Mouse (Mus musculus): ENCODE measurements around the gene Prkaa2.
A peak's percentile ranks its signal among the peaks of the same experiment; 100 is the strongest.

Gene Prkaa2

DNA sequence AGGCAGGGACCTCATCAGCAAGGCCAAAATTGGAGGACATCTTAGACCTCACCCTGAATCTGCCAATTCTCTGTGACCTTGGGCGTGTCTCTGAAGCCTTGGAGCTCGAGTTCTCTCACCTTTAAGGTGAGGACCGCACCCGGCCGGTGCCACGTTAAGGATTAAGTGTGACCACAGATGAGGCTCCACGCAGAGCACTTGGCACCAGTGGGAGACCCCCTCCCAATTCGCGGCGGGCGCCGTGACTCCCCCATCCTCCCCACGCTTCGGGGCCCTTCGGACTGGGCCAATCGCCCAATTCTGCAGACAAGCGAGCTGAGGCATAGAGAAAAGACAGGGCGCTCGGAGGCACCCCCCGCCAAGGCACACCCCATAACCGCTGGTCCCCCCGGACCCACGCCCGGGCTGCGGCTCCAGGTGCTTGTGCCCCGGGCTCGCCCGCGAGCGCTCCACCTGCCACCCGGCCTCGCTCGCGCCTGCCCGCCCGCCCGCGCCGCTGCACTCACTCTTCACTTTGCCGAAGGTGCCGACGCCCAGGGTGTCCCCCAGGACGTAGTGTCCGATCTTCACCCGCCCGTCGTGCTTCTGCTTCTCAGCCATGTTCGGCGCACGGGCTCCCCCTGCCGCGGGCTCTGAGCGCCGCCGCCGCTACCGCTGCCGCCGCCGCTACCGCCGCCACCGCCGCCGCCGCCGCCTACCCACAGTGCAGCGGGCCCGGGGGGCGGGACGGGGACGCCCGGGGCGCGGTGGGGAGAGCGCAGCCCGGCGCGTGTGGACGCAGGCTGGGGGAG lies at the start of gene Prkaa2:
TSS of gene Prkaa2 (minus strand) at position 692 of the 791 bp plus-strand sequence.
- DNase-seq: peak; percentile 82

DNA sequence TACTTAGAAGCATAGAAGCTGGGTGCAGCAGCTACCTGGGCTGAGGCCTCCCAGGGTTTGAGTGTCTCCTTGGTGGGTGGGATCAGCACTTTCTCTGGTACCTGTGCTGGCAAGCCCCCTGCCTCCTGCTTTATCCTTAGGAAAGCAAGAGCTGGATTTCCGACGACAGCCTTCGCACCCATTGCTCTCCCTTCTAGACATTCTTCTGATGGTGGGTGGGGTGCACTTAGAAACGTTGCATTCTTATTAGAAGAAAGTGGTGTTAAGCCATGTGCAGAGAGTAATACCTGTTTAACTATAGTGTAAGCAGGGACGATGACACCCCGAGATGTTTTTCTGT lies 49.8 kb upstream of the Prkaa2 start:
- no peak for DNase-seq

DNA sequence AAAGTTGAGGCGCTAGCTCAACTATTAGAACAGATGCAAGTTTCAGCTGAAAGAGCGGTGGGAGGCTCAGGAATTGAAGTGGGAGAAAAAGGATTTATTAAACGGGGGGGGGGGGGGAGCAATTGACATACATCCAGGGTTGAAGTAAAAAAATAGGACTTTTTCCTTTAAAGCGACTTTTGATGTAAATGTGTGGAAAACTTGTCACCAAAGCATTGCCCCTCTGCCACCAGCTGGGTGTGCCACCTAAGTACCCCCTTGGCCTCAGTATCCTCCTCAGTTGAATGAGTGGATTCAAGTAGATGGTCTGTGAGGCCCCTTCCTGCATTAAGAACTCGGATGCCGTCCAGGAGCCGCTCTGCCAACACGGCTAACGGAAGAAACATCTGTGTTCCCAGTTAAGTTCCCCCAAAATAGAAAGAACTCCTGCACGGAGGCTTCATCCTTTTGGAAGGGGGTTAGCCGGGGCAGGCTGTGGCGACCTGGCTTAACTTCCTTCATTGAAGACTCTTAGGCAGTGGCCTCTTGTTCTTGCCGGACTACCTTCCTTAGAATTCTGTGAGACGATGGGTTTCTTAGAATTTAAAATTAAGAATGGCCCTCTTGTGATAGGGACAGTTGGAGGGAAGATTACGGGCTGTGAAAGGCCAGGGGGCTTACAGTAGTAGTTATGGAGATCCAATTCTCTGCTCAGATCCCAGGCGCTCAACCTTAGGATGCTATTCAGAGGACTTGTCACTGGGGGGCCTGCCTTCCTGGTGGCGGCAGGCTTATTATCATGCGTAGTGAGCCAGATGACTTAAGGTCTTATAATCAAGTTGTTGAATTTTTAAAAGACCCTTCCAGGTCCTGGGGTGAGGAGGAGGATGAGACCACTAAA lies 49.2 kb upstream of the Prkaa2 start:
- no peak for DNase-seq

DNA sequence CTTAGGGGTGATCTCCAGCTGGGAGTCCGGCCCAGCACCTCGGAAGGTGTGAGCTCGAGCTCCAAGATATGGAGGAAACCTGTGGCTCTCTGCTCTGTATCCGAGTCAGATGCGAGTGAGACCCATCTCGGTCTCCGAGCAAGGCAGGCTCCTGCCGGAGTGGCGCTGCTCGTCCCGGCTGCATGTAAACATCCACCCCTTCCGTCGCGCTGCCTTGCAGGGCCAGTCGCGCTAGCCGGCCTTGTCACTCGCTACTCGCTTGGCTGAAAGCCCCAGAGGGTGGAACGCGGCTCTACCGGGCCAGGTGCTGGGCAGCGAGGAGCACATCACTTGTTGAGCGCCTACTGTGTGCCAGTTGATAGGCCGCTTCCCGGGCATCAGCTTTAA lies 48.5 kb upstream of the Prkaa2 start:
- DNase-seq: peak; percentile 86

DNA sequence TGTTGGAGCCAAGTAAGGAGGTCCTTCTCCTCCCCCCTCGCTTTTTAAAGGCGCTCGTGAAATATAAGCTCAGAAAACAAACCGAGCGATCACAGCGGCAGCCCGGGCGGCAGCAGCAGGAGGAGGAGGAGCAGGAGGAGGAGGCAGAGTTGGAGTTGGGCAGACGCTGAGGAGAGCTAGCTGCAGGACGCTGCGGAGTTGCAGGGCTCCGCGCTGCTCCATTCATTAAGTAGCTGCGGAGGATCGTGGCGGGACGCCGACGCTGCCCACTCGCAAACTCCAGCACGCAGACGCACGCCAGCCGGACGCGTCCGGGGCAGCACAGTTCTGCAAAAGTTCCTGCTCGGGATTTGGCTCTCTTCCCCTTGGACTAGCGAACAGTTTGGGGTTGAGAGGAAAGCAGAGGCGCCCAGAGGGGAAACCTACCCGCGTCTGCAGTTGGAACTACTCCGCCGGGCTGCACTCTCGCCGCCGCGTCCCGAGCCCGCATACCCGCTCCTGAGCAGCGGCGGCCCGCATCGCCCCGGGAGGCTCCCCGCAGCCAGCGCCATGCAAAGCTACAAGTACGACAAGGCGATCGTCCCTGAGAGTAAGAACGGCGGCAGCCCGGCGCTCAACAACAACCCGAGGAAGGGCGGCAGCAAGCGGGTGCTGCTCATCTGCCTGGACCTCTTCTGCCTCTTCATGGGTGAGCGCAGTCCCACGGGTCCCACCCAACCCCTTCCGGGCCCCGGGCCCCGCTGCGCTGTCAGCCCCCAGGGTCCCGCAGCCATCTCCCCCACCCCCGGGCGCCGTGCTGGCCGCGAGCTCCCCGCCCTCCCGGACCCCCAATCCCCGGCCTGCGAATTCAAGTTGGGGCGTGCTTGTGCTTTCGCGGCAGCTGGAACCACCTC lies 47.8 kb upstream of the Prkaa2 start, which contains the start of gene Plpp3:
TSS of gene Plpp3 (plus strand) at position 72 of the 893 bp plus-strand sequence.
- peak; percentile 91 for DNase-seq

DNA sequence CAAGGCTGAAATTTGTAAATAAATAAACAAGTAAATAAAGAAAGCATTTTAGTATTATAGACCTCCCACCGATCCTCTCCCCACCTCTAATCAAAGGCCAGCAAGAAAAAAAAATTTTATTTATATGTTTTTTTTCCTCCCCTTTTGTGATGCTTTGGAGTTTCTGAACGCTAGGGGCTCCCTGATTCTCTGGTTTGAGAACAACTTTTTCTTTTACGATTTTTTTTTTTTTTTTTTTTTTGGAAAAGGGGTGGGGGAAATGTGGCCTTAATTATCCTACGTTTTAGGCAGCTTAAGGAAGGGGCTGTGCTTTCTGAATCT lies 47.2 kb upstream of the Prkaa2 start:
- no peak for DNase-seq

DNA sequence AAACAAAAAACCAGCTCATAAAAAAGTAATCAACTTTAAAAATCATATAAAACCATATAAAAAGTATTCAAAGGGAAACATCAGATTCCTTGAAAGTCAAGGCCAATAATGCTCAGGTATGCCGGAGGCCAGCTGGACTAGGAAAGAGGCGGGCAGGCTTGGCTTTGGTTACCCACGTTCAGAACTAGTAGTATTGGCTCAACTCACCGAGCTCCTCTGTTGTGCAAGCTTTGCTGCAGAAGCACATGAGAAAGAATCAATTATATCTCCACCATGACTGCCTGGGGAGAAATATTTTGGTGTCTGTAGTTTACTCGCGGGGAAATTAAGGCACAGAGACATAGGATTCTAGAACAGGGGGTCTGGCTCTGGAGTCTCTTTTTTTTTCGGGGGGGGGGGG lies 46.6 kb upstream of the Prkaa2 start:
- no peak for DNase-seq

DNA sequence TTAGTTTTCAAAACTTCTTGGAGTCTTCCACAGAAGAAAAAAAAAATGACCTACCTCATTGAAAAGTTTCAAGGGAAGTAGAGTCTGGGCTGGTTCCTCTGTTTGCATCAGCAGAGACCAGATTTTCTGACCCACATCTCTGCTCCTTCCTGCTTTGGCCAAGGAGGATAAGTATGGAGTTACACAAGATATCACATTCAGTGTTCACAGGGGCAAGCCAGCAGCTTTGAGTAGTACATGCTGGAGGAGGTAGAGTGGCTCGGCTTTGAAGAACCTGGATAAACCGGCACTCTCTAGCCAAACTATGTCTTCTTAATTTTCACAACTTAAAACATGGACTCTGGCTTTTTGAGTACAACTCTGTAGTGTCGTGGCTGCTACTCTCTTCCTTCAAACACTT lies 43.5 kb upstream of the Prkaa2 start:
- DNase-seq: no peak

DNA sequence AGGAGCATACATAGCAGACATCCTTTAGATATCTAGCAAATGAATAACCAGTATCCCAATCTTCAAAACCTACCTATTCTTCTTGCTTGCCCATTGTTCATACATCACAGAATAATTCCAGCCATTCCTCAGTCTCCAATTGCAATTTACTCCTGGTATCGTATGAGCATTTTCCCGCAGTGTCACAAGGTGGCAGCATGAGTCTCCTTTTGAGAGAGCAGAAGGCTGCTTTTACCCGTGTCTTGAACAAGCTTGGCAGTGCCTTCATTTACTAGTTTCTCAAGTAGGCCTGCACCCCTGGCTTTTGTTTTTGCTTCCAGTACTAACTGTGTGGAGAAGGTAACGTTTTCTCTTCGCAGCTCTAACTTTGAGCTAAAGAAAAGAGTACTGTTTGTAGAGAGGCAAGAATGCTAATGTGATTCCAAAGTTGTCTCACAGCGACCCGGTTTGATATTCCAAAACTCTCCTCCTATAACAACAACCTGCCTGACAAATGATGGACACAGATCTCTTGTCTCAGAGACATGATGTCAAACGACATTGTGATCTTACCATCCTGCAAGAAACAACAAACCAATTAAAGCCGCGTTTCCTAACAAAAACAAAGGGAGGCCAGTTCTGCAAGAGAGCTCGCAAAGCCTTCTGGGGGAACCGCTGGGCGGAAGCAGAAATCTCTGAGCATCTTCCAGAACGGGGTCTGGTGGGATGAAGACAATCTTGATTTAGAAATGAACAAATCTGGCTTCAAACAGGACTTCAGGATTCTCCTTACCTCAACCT lies 42.4 kb upstream of the Prkaa2 start:
- peak; percentile 93 for DNase-seq

DNA sequence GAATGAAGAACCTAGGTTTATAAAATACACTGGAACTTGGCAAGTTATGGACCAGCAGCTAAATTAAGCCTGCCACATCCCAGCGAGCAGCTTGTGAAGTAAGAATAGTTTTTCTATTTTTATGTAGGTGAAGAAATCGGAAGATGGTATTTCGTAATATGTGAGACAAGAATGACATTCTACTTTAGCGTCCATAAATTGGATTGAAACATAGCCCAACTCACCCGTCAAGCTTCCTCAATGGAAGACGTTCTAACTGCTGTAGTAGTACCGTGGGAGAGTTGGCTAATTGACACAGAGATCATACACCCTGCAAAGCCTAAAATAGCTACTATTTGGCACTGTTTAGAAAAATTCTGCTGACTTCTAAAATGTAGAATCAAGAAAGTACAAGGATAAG lies 39.8 kb upstream of the Prkaa2 start:
- DNase-seq: no peak

DNA sequence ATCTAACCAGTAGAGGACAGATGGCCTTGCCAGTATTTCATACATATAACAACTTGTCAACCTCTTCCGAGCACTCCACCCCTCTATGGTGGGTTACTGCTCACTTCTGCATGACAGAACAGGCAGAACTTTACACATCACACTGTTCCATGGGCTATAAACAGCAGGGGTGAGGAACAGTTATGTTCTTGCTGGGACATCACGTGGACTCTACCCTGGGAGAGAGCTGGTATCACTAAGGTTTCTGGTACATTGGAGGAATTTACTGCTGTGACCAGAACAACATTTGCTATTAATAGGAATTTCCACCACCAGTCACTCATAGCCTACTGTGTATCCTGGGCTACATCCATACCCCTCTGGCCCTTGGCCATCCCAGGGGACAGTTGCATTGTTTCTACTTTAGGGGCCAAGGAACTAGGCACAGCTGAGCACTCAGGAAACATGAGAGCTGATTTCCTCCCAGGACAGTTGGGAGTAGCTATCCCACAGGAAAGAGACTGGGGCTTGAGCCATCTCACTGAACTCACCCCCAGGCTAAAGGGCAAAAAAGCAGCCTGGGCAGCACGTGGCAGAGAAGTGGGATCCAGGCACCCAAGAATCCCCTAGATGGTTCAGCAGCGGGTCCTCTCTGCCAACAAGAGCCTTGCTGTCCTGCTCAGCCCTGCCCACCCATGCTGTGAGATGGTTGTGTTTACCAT lies 23.8 kb upstream of the Prkaa2 start:
- no peak for DNase-seq

DNA sequence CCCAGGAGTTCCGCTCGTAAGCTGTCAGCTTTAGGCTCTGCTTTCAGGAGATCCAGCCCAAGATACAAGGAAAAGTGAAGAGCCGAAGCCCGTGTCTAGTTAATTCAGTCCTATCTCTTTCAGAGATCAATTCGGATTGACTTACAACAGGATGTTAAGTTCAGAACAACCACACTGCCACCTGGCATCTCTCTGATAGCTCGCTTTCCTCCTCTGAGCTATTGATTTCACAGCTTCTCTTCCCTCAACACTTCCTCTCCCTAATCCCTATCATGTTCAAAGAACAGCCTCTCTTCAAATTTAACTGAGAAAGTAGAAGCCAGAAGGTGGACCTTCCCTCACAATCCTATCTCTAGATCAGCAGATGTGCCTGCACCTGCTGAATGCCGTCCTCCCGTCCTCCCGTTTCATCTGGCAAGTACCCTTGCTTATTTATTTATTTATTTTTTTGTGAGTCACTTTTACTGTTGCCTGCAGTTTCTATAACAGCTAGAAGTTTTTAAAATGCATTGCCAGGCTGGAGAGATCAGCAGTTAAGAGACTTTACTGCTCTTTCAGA lies 22.1 kb upstream of the Prkaa2 start:
- no peak for DNase-seq

DNA sequence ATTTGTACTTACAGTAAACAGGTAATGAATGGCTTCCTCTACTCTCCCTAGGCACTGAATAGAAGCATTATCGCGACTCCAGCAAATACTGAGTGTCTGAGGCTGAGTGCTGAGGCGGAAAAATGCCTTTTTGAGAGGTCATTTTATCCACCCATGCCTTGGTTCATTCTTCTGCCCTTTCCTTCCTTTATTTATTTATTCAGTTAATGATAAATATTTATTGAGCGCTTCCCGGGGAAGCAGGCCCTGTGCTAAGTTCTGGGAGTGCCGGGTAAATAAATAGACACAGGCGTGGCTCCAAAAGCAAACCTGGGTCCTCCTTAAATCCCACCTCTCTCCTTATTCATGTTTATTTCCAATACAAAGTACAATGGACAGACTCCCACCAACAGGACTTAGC lies 19.5 kb upstream of the Prkaa2 start:
- DNase-seq: peak; percentile 21

DNA sequence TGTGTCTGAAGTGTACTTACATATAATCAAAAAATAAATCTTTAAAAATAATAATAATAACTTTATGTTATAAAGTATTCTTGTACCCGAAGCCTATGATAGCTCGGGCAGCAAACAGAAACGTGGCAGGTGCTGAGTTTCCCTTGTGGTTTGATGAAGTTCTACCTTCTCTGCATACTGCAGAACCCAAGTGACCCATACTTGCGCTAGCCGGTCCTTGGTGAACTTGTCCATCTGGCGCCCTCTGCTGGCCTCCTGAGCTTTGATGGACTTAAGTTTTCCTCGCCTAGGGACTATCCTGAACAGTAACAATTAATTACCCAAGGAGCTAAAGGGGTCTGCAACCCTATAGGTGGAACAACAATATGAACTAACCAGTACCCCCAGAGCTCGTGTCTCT lies 12.7 kb upstream of the Prkaa2 start:
- DNase-seq: peak; percentile 92

DNA sequence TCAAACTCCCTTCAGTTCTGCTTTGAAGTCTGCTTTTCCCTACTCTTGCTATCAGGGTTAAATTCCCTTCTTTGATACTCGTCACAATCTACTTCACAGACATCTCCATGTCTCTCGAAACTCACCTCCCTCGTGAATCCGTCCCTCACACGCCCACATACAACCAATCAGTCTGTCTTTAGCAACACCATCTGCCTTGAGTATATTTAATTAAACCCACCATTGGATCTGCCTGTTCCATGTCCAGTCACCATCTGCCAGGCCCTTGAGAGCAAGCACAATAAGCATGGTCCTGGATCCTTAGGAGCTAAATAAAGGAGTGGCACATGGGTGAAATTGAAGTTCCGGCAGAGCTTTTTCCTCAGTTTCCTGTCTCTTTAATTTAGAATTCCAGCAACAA lies 11.4 kb upstream of the Prkaa2 start:
- no peak for DNase-seq

DNA sequence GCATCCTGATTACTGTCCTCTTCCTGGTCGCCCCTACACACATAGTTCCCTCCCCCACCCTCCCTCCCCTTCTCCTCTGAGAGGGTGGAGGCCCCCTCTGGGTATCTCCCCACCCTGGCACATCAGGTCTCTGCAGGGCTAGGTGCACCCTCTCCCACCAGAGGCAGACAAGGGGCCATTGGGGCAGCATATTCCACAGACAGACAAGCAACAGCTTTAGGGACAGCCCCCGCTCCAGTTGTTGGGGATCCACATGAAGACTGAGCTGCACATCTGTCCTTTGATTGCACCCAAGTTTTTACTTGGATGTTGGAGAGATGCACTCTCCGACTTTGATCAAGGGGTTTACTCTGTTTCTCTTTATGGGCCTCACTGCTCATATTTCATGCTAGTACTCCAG lies 3.8 kb upstream of the Prkaa2 start:
- DNase-seq: no peak

DNA sequence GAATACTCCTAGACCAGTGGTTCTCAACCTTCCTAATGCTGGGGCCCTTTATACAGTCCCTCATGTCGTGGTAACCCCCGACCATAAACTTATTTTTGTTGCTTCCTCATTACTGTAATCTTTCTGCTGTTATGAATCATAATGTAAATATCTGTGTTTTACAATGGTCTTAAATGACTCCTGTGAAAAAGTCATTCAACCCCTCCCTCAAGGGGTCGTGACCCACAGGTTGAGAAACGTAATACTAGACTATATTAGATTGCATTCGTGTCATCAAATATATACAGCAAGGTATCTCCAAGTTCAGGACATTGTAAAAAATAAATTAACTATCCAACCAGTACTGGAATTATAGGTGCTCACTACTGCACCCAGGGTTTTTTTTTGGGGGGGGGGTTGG lies 3.4 kb upstream of the Prkaa2 start:
- no peak for DNase-seq

DNA sequence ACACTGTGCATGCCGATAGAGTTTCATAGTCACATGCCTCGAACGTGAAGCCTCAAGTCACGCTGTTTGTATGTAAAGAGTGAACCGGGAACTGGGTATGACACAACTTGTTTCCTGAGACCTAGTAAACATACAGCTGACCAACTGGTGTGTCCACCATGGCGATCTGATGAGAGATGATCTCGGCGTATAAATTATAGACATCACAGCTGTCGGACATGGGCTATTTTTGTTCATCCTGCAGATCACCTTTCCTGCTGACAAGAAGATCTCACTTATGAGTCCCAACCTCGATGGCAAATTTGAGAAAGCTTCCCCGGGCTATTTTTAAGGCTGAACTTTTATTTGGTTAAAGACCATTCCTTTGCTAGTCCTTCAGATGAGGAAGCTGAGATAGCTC lies 2.1 kb upstream of the Prkaa2 start:
- DNase-seq: no peak

DNA sequence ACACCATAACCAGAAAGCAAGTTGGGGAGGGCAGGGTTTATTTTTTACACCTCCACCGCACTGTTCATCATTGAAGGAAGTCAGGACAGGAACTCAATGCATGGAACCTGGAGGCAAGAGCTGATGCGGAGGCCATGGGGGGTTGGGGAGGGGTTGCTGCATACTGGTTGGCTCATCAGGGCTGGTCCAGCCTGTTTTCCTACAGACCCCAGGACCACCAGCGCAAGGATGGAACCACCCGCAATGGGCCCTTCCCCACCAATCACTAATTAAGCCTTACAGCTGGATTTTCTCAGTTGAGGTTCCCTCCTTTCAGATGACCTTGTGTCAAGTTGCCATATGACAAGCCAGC lies 970 bp upstream of the Prkaa2 start:
- DNase-seq: no peak

DNA sequence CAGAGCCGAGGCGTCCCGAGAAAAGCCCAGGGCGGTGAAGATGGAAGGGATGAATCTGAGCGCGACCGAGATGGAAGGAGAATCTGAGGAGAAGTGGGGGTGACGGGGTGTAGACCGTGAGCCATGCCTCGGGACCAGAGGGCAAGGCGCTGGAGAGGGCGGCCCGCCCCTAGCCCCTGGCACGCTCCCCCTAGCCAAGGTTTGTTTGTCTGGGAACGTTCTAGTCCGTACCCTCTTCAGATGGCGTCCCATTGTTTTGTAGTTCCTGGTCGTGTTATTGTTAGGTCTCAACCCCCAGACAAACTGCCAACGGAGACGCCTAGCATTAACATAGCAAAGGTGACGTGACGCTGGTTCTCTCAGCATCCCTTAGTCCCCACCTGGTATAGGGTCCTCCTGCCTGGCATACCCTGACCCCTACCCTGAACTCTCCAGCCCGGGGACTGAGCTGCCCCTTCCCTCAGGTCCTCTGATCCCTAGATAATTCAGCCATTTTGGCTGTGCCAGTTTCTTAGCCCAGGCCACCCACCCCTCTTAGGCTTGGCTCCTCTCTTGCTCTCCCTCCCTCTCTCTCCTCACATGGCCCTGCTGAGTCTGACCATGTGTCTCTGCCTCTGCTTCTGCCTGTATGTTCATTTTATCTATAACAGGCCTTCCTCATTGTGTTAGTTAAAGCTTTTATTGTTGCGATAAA lies 447 bp upstream of the Prkaa2 start:
- DNase-seq: peak; percentile 21

DNA sequence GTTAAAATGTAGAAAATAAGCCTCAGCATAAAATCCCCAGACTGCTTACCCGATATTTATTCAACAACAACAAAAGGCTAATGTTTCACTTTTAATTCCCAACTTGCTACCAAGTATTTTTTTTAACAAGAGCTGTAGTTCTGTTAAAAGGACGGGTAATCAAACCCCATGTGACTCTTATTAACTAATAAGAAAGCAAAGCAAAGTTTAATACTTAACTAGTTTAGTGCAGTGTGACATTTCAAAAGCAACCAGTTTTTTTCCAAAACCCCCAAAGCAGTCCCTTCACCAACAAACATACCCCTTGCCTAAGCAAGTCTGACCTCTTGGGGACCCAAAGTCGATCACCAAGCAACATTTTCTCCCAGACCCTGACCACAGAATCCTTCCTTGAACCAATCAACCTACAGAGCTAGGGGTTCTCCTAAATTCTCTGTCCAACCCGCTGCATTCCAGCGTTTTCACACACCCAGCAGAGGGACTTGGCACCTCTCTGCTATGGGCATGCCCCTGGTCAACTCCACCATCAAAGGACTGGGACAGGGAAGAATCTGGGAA lies 970 bp downstream of the Prkaa2 start:
- DNase-seq: peak; percentile 27
